Mouse (Mus musculus) kidney, adult 2 months (tissue): ENCODE measurements at regions not wholly inside any gene's neighbourhood (a gene's known extent, or its start where the extent isn't known, plus 50 kb on each side); places are given as distances from the start of the nearest gene placed in this dataset.
A peak's percentile ranks its signal among the peaks of the same experiment; 100 is the strongest.

Source experiments
- CTCF ChIP-seq: fragments of 200-500 bp; conservative IDR thresholded peaks from 2 replicates; pipeline ENCODE4 v1.5.1; 2011; ENCODE audit warnings: low read depth, mild to moderate bottlenecking, control low read depth, low read length, moderate library complexity, mixed read lengths; ENCODE audit not compliant: insufficient read depth, insufficient read length
- POLR2A ChIP-seq: fragments of 200-500 bp; IDR thresholded peaks from one replicate; pipeline ENCODE4 v1.6.1; 2011; ENCODE audit warnings: low read depth, low read length, control low read depth

DNA sequence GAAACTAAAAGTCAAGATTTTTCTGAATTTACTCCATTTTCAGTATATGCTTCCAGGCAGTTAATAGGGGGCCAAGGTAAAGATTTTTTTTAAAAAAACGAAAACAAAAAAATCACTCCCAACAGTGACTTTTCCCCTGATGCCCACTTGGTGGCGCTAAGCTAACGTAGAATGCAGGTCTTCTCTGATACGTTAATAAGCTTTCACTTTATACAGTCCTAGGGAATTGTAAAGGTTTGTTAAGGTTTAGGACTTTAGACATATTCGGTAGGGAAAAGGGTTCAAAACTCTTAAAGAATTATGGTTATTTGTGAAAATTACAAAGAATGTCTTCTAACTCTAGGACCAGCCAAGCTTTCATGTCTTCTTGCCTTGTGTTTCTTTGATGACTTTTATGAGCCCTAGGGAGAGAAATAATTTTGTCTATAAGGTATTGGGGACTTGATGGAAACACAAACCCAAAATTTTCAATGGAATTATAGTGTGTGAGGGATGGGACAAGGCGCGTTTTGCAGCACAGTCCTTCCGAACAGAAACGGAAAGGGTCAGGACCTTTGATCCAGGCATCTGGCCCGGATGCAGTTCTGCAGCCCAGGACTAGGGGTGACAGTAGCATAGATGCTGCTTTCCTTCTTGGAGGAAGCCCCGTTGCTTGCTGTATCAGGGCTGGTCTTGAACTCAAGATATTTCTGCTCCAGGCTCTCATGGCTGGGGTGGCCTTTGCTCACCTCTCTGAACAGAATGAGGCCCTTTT lies 1677.1 kb downstream of the Car8 start:
- TF ChIP-seq POLR2A (no peak), CTCF (peak; percentile 19; the same call in 1 of the 2 replicates)
